Mouse (Mus musculus) heart, postnatal 0 days (tissue): ENCODE results near the gene Hist1h4i.
A peak's percentile ranks its signal among the peaks of the same experiment; 100 is the strongest.

Source experiments
- CTCF ChIP-seq: IDR thresholded peaks from 2 replicates; pipeline ENCODE4 v1.5.1; 2016; ENCODE audit warnings: antibody characterized with exemption, control low read depth, low read depth
- EP300 ChIP-seq: IDR thresholded peaks from 2 replicates; pipeline ENCODE4 v1.6.1; 2016; ENCODE audit warnings: antibody characterized with exemption, low read depth

DNA sequence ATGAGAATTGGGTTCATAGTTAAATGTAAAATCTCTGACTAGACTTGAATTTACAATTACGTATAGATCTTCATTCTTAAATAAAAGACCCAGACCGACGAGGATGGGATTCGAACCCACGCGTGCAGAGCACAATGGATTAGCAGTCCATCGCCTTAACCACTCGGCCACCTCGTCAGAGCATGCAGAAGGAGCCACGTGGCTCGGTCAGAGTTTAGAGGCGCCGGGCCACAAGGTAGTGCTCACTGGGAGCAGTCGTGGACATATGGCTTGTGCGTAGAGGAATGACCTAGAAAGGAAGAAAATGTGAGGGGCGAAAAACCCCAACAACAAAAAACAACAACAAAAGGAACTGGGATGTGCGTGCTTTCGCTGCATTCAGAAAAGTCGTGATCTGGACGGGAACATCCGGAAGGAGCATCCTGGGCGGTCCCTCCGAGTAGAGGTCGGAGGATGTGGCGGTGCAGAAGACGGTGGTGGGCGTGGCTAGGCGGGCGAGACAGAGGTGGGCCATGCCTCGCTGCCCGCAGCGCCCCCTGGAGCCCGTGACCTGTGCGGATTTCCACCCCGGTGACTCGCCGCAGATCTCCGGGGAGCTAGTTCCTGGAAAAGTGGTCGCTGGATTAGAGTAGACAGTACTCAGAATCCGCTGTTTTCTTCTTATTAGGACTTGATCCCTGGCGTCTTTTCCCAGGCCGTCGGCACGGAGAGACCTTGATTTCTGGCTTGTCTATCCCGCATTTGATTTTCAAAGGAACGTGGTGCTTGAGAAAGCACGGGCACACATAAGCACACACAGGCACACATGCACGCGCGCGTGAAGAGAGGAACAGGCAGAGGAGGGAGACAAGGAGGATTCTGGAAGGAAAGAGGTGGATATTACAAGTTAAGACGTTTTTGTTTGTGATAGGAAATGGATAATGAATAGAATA, 9.7 kb upstream of the Hist1h4i start:
- TF ChIP-seq CTCF: peak; percentile 75
- TF ChIP-seq EP300: 0 out of 2 replicates have a peak, but pooled peaks have one; percentile 74
